Mouse (Mus musculus) liver, embryonic 14.5 days (tissue): ENCODE results near the gene Tapbp. TPM values are rescaled to one million over a fixed set of nuclear protein-coding genes. Genes with fewer than 3 reads are reported as not detected.

Experiments
- ATAC-seq: fragments of 200-750 bp; cut with Nextera tagmentation; 2 replicates; pipeline ENCODE4 v1.8.0; 2017; ENCODE audit warnings: moderate number of reproducible peaks, mild to moderate bottlenecking, moderate library complexity; ENCODE audit not compliant: insufficient read depth
- DNase-seq, 3 experiments: peaks; one replicate each; pipeline ENCODE4 v3.0.0-alpha.2; 2012 to 2013; ENCODE audit warnings: low read depth in 3 of 3, low spot score in 3 of 3
- H3K27ac ChIP-seq: fragments of 300-500 bp; sonication (generic); 2 replicates; pipeline ENCODE4 v1.5.1; 2014; ENCODE audit warnings: moderate library complexity, mild to moderate bottlenecking, control low read depth, inconsistent platforms
- H3K27me3 ChIP-seq: fragments of 300-500 bp; sonication (generic); 2 replicates; pipeline ENCODE4 v1.6.1; 2014; ENCODE audit warnings: mild to moderate bottlenecking, low read length, moderate library complexity; ENCODE audit not compliant: control insufficient read depth, insufficient read depth
- H3K36me3 ChIP-seq: fragments of 300-500 bp; sonication (generic); replicated peaks from 2 replicates; pipeline ENCODE4 v1.6.1; 2014; ENCODE audit warnings: low read depth; ENCODE audit not compliant: control insufficient read depth, insufficient read depth
- H3K4me1 ChIP-seq, 2 experiments: fragments of 200-500 bp in 1 of 2; fragments of 300-500 bp in 1 of 2; sonication (generic) in 1 of 2; replicated peaks; 2 replicates each; pipeline ENCODE4 v1.6.1; 2012 to 2014; ENCODE audit warnings: antibody characterized with exemption in 1 of 2, inconsistent platforms in 1 of 2, low read length in 1 of 2; ENCODE audit not compliant: control insufficient read depth in 2 of 2, insufficient read depth in 2 of 2
- H3K4me2 ChIP-seq: fragments of 300-500 bp; sonication (generic); 2 replicates; pipeline ENCODE4 v1.6.1; 2014; ENCODE audit warnings: low read depth, mild to moderate bottlenecking, control low read depth, moderate library complexity
- H3K4me3 ChIP-seq, 2 experiments: fragments of 200-500 bp in 1 of 2; fragments of 300-500 bp in 1 of 2; sonication (generic) in 1 of 2; 2 replicates each; pipeline ENCODE4 v1.5.1; 2012 to 2014; ENCODE audit warnings: low read depth in 2 of 2, low read length in 2 of 2, mild to moderate bottlenecking in 2 of 2, control low read depth in 1 of 2, inconsistent platforms in 1 of 2, moderate library complexity in 1 of 2; ENCODE audit not compliant: insufficient read depth in 1 of 2
- H3K9ac ChIP-seq: fragments of 300-500 bp; sonication (generic); replicated peaks from 2 replicates; pipeline ENCODE4 v1.6.1; 2014; ENCODE audit warnings: mild to moderate bottlenecking, control low read depth, moderate library complexity
- H3K9me3 ChIP-seq: fragments of 300-500 bp; sonication (generic); 2 replicates; pipeline ENCODE4 v1.6.1; 2016; ENCODE audit warnings: low read length, mixed read lengths; ENCODE audit not compliant: control insufficient read depth
- CTCF ChIP-seq: IDR thresholded peaks from 2 replicates; pipeline ENCODE4 v1.5.1; 2016; ENCODE audit warnings: antibody characterized with exemption, low read depth, control low read depth
- EP300 ChIP-seq: IDR thresholded peaks from 2 replicates; pipeline ENCODE4 v1.6.1; 2016; ENCODE audit warnings: antibody characterized with exemption, low read depth
- WGBS: fragments of 180-500 bp; shearing (Covaris S2); extraction: QIAGEN DNeasy Blood & Tissue Kit; methylation state at CpG from one replicate; pipeline ENCODE4 v1.1.7; 2014; ENCODE audit not compliant: insufficient replicate concordance; 5-methylcytosine and 5-hydroxymethylcytosine counted together
- polyA plus RNA-seq, 2 experiments: library from polyadenylated mRNA; depleted of rRNA in 1 of 2; stranded (reverse) in 1 of 2; unstranded in 1 of 2; fragments of >200 nt; fragmentation: Nextera tagmentation in 1 of 2; extraction: Ambion mirVana in 1 of 2; gene quantifications; 2 replicates each; pipeline versions ENCODE4 v1.2.1 to v1.2.3; 2012 to 2014

Gene Tapbp
- polyA plus RNA-seq, 2 experiments = 10.6 to 24.0 TPM

DNA sequence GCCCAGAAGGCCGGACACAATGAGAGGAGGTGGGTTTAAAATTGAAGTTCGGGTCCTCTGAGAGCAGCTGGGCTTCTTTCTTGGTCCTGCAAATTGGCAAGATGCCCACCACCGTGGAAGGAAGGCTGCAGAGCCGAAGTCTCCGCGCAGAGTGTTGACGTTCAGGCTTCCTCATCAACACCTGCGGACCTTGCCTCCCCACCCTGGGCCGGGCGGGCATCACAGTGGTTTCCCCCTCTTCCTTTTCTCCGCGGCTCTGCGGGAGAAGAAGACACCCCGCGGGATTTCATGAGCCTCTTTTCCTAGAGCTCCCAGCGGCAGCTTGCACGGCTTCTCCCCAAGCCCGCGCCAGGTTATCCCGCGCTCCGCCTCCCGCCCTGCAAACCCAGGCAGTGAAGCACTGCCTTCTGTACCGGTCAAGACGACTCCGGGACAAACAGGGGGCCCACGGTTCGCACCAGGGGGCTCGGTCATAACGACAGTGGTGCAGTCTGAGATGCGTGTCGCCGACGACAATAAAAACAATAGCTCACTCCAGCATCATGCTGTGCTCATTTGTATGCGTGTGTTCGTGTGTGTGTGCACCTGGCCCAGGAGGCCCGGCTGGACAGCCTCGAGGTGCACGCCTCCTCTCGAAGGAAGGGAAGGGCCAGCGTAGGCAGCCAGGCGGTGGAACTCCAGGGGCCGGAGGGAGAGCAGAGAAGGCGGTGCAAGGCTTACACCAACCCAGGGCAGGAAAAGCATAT lies 7.2 kb upstream of the Tapbp start:
- no peaks in the 10 kb centered on the region for H3K27me3 ChIP-seq
- peak overlapping the region; percentile 87 for H3K27ac ChIP-seq
- peaks cover 14 to 17% of the 10 kb centered on the region in 2 experiments for H3K4me1 ChIP-seq
- no peaks in the 10 kb centered on the region for H3K9me3 ChIP-seq
- TF ChIP-seq EP300 (no peak), CTCF (no peak)
- ATAC-seq (peak; percentile 57), DNase-seq (no peak)
- peak overlapping the region; percentile 98 for H3K4me2 ChIP-seq
- H3K9ac ChIP-seq = peak overlapping the region; percentile 98
- peaks cover 20% of the 10 kb centered on the region for H3K36me3 ChIP-seq
- H3K4me3 ChIP-seq = peak overlapping the region; percentile 73 to 97
- 1% methylated on average over 42 of the region's 44 CpGs for WGBS

DNA sequence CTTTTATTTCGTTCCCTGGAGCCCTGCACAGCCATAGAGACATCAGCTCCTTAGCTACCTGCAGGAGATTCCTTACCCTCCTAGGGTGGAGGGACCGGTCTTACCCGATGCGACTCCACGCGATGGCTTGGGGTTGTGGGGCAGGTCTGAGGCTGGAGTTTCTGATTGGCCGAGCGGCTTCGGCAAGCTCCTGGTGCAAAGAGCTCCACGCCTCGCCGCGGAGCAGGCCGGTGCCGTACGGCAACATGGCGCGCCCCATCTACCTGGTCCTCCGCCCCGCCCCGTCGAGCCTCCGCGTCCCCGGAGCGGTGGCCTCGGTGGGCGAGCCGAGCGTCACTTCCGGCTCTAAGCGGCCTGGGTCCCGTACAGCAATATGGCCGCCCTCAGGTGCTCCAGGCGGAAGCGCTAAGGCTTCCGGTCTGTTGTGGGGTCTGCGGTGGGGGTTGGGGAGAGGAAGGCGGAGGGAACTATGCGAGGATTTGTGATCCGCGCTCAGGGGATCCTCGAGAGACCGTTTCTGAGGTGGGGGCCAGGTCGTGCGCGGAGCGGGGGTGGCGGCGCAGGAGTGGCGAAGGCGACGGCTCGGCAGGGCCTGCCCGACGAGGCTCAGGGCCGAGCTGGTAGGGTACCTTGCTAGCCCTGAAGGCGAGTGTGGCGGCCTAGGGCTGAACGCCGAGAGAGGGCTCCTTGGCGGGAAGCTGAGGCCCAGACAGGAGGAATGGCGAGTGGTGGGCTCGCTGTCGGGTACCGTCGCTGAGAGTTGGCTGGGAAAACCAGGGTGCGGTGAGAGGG lies 6.4 kb upstream of the Tapbp start, which contains the start of gene Daxx:
Daxx (plus strand) TSS at position 338 of the 792 bp plus-strand sequence.
- Histone ChIP-seq H3K4me2 (peak within 1 kb of the TSS; percentile 98), H3K4me3 (peak within 1 kb of the TSS; percentile 73 to 97), H3K36me3 (peaks cover 27% of the 10 kb centered on the region), H3K27me3 (no peaks in the 10 kb centered on the region), H3K9ac (peak within 1 kb of the TSS; percentile 98), H3K27ac (peak within 1 kb of the TSS; percentile 87), H3K4me1 (peaks cover 6 to 15% of the 10 kb centered on the region in 2 experiments), H3K9me3 (no peaks in the 10 kb centered on the region)
- peak; percentile 92 to 93 (median 92) for DNase-seq
- ATAC-seq = peak; percentile 93
- WGBS = under 1% methylated on average over 68 of the region's 68 CpGs
- TF ChIP-seq EP300 = no peak
- TF ChIP-seq CTCF = no peak

- H3K27me3 ChIP-seq = no peaks in the 10 kb centered on the region
- peak overlapping the region; percentile 98 for H3K4me2 ChIP-seq
- peak overlapping the region; percentile 98 for H3K9ac ChIP-seq
- 0% methylated on average over 14 of the region's 14 CpGs for WGBS
- H3K4me3 ChIP-seq = peak overlapping the region; percentile 73 to 97
- peak overlapping the region; percentile 87 for H3K27ac ChIP-seq
- peaks cover 7 to 15% of the 10 kb centered on the region in 2 experiments for H3K4me1 ChIP-seq
- ATAC-seq = 0 out of 2 replicates have a peak, but pooled peaks have one; percentile 1
- TF ChIP-seq EP300 (no peak), CTCF (no peak)
- H3K36me3 ChIP-seq = peaks cover 27% of the 10 kb centered on the region
- DNase-seq = no peak
- H3K9me3 ChIP-seq = no peaks in the 10 kb centered on the region
Measured at GRCm38 (mm10) chr17:33909869-33910250, 5.8 kb upstream of the Tapbp start.

DNA sequence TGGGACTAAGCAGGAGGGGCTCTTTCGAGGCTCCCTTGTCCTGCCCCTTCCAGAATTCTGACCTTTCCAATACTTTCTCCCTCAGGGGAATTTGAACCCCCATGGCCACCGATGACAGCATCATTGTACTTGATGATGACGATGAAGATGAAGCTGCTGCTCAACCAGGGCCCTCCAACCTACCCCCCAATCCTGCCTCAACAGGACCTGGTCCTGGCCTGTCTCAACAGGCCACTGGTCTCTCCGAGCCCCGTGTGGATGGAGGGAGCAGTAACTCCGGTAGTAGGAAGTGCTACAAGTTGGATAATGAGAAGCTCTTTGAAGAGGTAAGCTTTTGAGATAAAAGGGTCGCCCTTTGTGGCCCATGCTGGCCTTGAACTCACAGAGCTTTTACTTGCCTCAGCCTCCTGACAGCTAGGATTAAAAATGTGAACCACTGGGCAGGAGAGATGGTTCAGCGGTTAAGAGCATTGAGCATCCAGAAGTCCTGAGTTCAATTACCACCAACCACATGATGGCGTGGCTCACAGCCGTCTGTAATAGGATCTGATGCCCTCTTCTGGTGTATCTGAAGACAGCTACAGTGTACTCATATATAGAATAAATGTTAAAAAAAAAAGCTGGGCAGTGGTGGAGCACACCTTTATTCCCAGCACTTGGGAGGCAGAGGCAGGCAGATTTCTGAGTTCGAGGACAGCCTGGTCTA lies 5.2 kb upstream of the Tapbp start:
- ATAC-seq = no peak
- H3K4me2 ChIP-seq = peak overlapping the region; percentile 98
- no peak for TF ChIP-seq EP300
- peak; percentile 52 for TF ChIP-seq CTCF
- H3K36me3 ChIP-seq = peaks cover 27% of the 10 kb centered on the region
- H3K9me3 ChIP-seq = no peaks in the 10 kb centered on the region
- peak overlapping the region; percentile 98 for H3K9ac ChIP-seq
- no peaks in the 10 kb centered on the region for H3K27me3 ChIP-seq
- peak overlapping the region; percentile 73 to 97 for H3K4me3 ChIP-seq
- H3K4me1 ChIP-seq = peaks cover 11 to 18% of the 10 kb centered on the region in 2 experiments
- no peak for DNase-seq
- WGBS = 42% methylated on average over 11 of the region's 11 CpGs
- no peak overlapping the region for H3K27ac ChIP-seq
